Mouse (Mus musculus) embryonic facial prominence, embryonic 14.5 days (tissue): ENCODE results near the gene Slc4a10. TPM values are rescaled to one million over a fixed set of nuclear protein-coding genes. Genes with fewer than 3 reads are reported as not detected.

Experiments used
- ATAC-seq: fragments of 200-750 bp; cut with Nextera tagmentation; 2 replicates; pipeline ENCODE4 v1.8.0; 2017; ENCODE audit warnings: low read depth, moderate number of reproducible peaks, moderate TSS enrichment
- DNase-seq: peaks from one replicate; pipeline ENCODE4 v3.0.0-alpha.2; 2015; ENCODE audit warnings: low spot score
- H3K27ac ChIP-seq: fragments of 300-500 bp; sonication (generic); replicated peaks from 2 replicates; pipeline ENCODE4 v1.5.1; 2014; ENCODE audit warnings: low read depth, mild to moderate bottlenecking, low read length, moderate library complexity
- H3K27me3 ChIP-seq: fragments of 300-500 bp; sonication (generic); replicated peaks from 2 replicates; pipeline ENCODE4 v1.6.1; 2014; ENCODE audit warnings: low read length; ENCODE audit not compliant: control insufficient read depth, insufficient read depth
- H3K36me3 ChIP-seq: fragments of 300-500 bp; sonication (generic); 2 replicates; pipeline ENCODE4 v1.6.1; 2014; ENCODE audit warnings: low read length, mixed read lengths; ENCODE audit not compliant: control insufficient read depth, insufficient read depth
- H3K4me1 ChIP-seq: fragments of 300-500 bp; sonication (generic); 2 replicates; pipeline ENCODE4 v1.6.1; 2014; ENCODE audit warnings: antibody characterized with exemption, low read length; ENCODE audit not compliant: control insufficient read depth, insufficient read depth
- H3K4me2 ChIP-seq: fragments of 300-500 bp; sonication (generic); 2 replicates; pipeline ENCODE4 v1.6.1; 2014; ENCODE audit warnings: low read depth, mild to moderate bottlenecking, low read length, moderate library complexity, mixed read lengths
- H3K4me3 ChIP-seq: fragments of 300-500 bp; sonication (generic); 2 replicates; pipeline ENCODE4 v1.5.1; 2014; ENCODE audit warnings: low read depth, mild to moderate bottlenecking, low read length
- H3K9ac ChIP-seq: fragments of 300-500 bp; sonication (generic); 2 replicates; pipeline ENCODE4 v1.6.1; 2014; ENCODE audit warnings: low read depth, mild to moderate bottlenecking, low read length, moderate library complexity, mixed read lengths
- H3K9me3 ChIP-seq: fragments of 300-500 bp; sonication (generic); 2 replicates; pipeline ENCODE4 v1.6.1; 2016; ENCODE audit warnings: low read length; ENCODE audit not compliant: control insufficient read depth
- WGBS: fragments of 180-500 bp; shearing (Covaris S2); extraction: QIAGEN DNeasy Blood & Tissue Kit; methylation state at CpG from one replicate; pipeline ENCODE4 v1.1.7; 2014; 5-methylcytosine and 5-hydroxymethylcytosine counted together
- polyA plus RNA-seq: library from polyadenylated mRNA; unstranded; fragments of >200 nt; fragmentation: Nextera tagmentation; extraction: Ambion mirVana; gene quantifications from 2 replicates; pipeline ENCODE4 v1.2.1, GENCODE M21; 2014

Slc4a10 gene
- polyA plus RNA-seq, 1 experiment from 2014 or later = 1.7 TPM

DNA sequence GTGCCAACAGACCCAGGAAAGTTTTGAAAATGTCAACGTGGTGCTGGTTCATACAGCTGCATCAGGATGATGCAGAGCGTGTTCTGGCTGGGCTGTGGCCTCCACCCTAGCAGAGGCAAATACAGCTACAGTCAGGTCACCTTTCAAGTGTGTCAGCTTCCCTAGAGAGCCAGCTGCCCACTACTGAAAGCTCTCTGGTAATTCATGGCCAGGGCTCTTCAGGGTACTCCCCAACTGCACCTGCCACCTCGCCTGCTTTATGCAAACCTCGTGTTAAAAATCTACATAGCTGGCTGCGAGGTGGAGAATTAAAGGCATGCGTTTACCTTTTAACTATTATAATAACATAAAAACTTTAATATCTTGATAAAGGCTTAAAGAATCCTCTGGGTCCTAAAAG, 298.1 kb downstream of the Slc4a10 start:
- DNase-seq = no peak
- 51% methylated on average over 6 of the region's 6 CpGs for WGBS
- H3K36me3 ChIP-seq = no peaks in the 10 kb centered on the region
- H3K4me2 ChIP-seq = no peak overlapping the region
- no peak overlapping the region for H3K4me3 ChIP-seq
- H3K4me1 ChIP-seq = no peaks in the 10 kb centered on the region
- no peak for ATAC-seq
- H3K9ac ChIP-seq = no peak overlapping the region
- no peaks in the 10 kb centered on the region for H3K9me3 ChIP-seq
- H3K27me3 ChIP-seq = no peaks in the 10 kb centered on the region
- no peak overlapping the region for H3K27ac ChIP-seq

GRCm38 (mm10) chr2:62346771-62347170, 300.5 kb downstream of the Slc4a10 start:
- H3K4me1 ChIP-seq = no peaks in the 10 kb centered on the region
- no peak overlapping the region for H3K4me2 ChIP-seq
- no peaks in the 10 kb centered on the region for H3K27me3 ChIP-seq
- WGBS = 25% methylated on average over 1 of the region's 1 CpGs
- no peaks in the 10 kb centered on the region for H3K36me3 ChIP-seq
- H3K27ac ChIP-seq = no peak overlapping the region
- DNase-seq = no peak
- H3K9me3 ChIP-seq = no peaks in the 10 kb centered on the region
- no peak for ATAC-seq
- H3K9ac ChIP-seq = no peak overlapping the region
- H3K4me3 ChIP-seq = no peak overlapping the region

GRCm38 (mm10) chr2:62347762-62348161, 301.5 kb downstream of the Slc4a10 start:
- H3K9me3 ChIP-seq = no peaks in the 10 kb centered on the region
- H3K27me3 ChIP-seq = no peaks in the 10 kb centered on the region
- WGBS = 94% methylated on average over 9 of the region's 9 CpGs
- ATAC-seq (no peak), DNase-seq (no peak)
- no peak overlapping the region for H3K4me2 ChIP-seq
- no peaks in the 10 kb centered on the region for H3K4me1 ChIP-seq
- no peak overlapping the region for H3K27ac ChIP-seq
- H3K4me3 ChIP-seq = no peak overlapping the region
- no peak overlapping the region for H3K9ac ChIP-seq
- no peaks in the 10 kb centered on the region for H3K36me3 ChIP-seq

DNA sequence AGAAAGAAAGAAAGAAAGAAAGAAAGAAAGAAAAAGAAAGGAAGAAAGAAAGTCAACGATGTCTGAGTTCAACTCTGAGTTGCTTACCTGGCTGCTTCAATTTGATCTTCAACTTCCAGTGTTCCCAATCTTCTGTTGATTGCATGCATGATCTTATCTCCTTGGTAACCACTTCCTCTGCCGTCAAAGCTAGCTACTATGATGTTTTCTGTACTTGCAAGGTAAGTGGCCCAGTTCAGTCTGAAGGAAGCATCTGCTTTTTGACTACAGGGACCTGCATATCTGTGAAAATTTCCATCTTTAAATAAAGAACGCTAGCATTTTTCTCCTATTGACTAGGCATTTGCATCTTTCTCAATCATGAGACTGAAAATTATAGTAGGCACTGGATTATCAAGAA, 305.8 kb downstream of the Slc4a10 start:
- no peaks in the 10 kb centered on the region for H3K9me3 ChIP-seq
- no peak overlapping the region for H3K4me3 ChIP-seq
- WGBS = 68% methylated on average over 3 of the region's 3 CpGs
- no peaks in the 10 kb centered on the region for H3K27me3 ChIP-seq
- no peak overlapping the region for H3K9ac ChIP-seq
- H3K4me2 ChIP-seq = no peak overlapping the region
- no peak for ATAC-seq
- H3K4me1 ChIP-seq = no peaks in the 10 kb centered on the region
- DNase-seq = no peak
- H3K36me3 ChIP-seq = no peaks in the 10 kb centered on the region
- H3K27ac ChIP-seq = no peak overlapping the region

GRCm38 (mm10) chr2:62355766-62356165, 309.5 kb downstream of the Slc4a10 start:
- H3K9ac ChIP-seq = no peak overlapping the region
- H3K4me2 ChIP-seq = no peak overlapping the region
- H3K27me3 ChIP-seq = no peaks in the 10 kb centered on the region
- no peaks in the 10 kb centered on the region for H3K4me1 ChIP-seq
- ATAC-seq (no peak), DNase-seq (no peak)
- WGBS = 61% methylated on average over 6 of the region's 6 CpGs
- no peak overlapping the region for H3K4me3 ChIP-seq
- H3K9me3 ChIP-seq = no peaks in the 10 kb centered on the region
- no peak overlapping the region for H3K27ac ChIP-seq
- no peaks in the 10 kb centered on the region for H3K36me3 ChIP-seq

- H3K4me2 ChIP-seq = no peak overlapping the region
- no peaks in the 10 kb centered on the region for H3K27me3 ChIP-seq
- H3K4me3 ChIP-seq = no peak overlapping the region
- ATAC-seq (no peak), DNase-seq (no peak)
- H3K27ac ChIP-seq = no peak overlapping the region
- H3K4me1 ChIP-seq = no peaks in the 10 kb centered on the region
- H3K9me3 ChIP-seq = no peaks in the 10 kb centered on the region
- no peaks in the 10 kb centered on the region for H3K36me3 ChIP-seq
- no peak overlapping the region for H3K9ac ChIP-seq
- 81% methylated on average over 14 of the region's 14 CpGs for WGBS
Observed at GRCm38 (mm10) chr2:62356606-62357005, 310.3 kb downstream of the Slc4a10 start.

DNA sequence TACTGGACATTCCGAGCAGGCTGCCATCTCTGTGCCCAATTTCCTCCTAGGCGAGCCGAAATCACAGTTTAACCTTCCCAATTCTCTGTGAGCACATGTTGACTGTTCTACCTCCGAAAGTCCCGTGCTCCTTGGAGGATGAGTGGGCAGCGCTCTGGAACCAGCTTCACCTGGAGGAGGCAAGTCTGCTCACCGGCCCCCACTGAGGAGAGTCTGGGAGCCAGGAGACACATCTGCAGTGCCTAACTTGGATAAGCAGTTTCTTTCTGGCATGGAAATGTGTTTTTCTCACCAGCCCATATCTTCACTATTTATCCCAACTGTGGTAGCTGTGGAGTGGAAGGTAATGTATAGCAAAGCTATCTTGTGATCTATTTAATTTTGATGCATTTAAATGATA, 311.0 kb downstream of the Slc4a10 start:
- Histone ChIP-seq H3K4me2 (no peak overlapping the region), H3K27ac (no peak overlapping the region), H3K27me3 (no peaks in the 10 kb centered on the region), H3K9ac (no peak overlapping the region), H3K4me1 (no peaks in the 10 kb centered on the region), H3K4me3 (no peak overlapping the region), H3K36me3 (no peaks in the 10 kb centered on the region), H3K9me3 (no peaks in the 10 kb centered on the region)
- DNase-seq (no peak), ATAC-seq (no peak)
- 88% methylated on average over 7 of the region's 7 CpGs for whole genome bisulfite sequencing

DNA sequence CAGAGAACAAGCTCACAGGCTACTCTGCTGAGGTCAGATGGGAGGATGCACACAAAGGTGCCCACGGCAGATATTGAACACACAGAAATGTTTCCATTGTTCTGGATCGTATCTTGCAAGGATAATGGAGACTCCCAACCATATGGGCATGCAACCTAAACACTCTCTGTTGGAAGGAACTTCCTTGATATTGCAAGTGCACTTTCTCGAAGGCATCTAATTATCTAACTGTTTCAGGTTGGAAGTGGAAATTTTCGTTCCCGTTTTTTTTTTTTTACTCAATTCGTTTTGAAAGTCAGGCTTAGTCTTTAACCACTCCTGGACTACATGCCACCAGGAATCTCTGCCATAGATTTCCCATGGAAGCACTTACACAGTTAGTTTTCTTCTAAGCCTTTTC, 314.6 kb downstream of the Slc4a10 start:
- DNase-seq (no peak), ATAC-seq (no peak)
- Histone ChIP-seq H3K27me3 (no peaks in the 10 kb centered on the region), H3K4me1 (no peaks in the 10 kb centered on the region), H3K4me2 (no peak overlapping the region), H3K36me3 (no peaks in the 10 kb centered on the region), H3K4me3 (no peak overlapping the region), H3K9me3 (no peaks in the 10 kb centered on the region), H3K9ac (no peak overlapping the region), H3K27ac (no peak overlapping the region)
- WGBS = 84% methylated on average over 6 of the region's 6 CpGs

- DNase-seq (no peak), ATAC-seq (no peak)
- Histone ChIP-seq H3K27ac (no peak overlapping the region), H3K27me3 (no peaks in the 10 kb centered on the region), H3K4me3 (no peak overlapping the region), H3K9me3 (no peaks in the 10 kb centered on the region), H3K9ac (no peak overlapping the region), H3K4me2 (no peak overlapping the region), H3K36me3 (no peaks in the 10 kb centered on the region), H3K4me1 (no peaks in the 10 kb centered on the region)
- 76% methylated on average over 3 of the region's 3 CpGs for WGBS
Observed at GRCm38 (mm10) chr2:62361514-62361913, 315.3 kb downstream of the Slc4a10 start.
